Mouse (Mus musculus) ES-Bruce4 (cell line): ENCODE data around the gene Fign.

Experiments used
- CTCF ChIP-seq: IDR thresholded peaks from one replicate; pipeline ENCODE4 v1.8.1; 2011; ENCODE audit warnings: low read depth, low read length
- EP300 ChIP-seq: IDR thresholded peaks from 2 replicates; pipeline ENCODE4 v1.6.1; 2011; ENCODE audit warnings: low read depth, low read length; ENCODE audit not compliant: insufficient read depth
- POLR2A ChIP-seq: IDR thresholded peaks from one replicate; pipeline ENCODE4 v1.8.1; 2011; ENCODE audit warnings: low read length; ENCODE audit not compliant: insufficient read depth

- no peak for TF ChIP-seq POLR2A
- no peak for TF ChIP-seq CTCF
- TF ChIP-seq EP300: no peak
Observed at GRCm38 (mm10) chr2:64133597-64133996, 35.8 kb upstream of the Fign start.
